Mouse (Mus musculus) bone marrow, adult 2 months (tissue): Measurements from ENCODE around the gene Tnfrsf14. TPM values are rescaled to one million over a fixed set of nuclear protein-coding genes. Genes with fewer than 3 reads are reported as not detected.

Experiments
- H3K27ac ChIP-seq: fragments of 200-500 bp; 2 replicates; pipeline ENCODE4 v1.5.1; 2012; ENCODE audit warnings: low read depth, mild to moderate bottlenecking, control low read depth, inconsistent platforms, low read length; ENCODE audit not compliant: control insufficient read depth, poor library complexity, insufficient read depth
- H3K4me1 ChIP-seq: fragments of 200-500 bp; 2 replicates; pipeline ENCODE4 v1.6.1; 2011; ENCODE audit warnings: low read length; ENCODE audit not compliant: control insufficient read depth, insufficient read depth
- H3K4me3 ChIP-seq: fragments of 200-500 bp; replicated peaks from 2 replicates; pipeline ENCODE3; 2011; ENCODE audit warnings: mild to moderate bottlenecking, low read depth, low read length, control low read depth; ENCODE audit not compliant: control insufficient read depth
- CTCF ChIP-seq: fragments of 200-500 bp; IDR thresholded peaks from 2 replicates; pipeline ENCODE4 v1.5.1; 2011; ENCODE audit warnings: low read length, control low read depth; ENCODE audit not compliant: control insufficient read depth, insufficient read depth
- POLR2A ChIP-seq: fragments of 200-500 bp; IDR thresholded peaks from 2 replicates; pipeline ENCODE4 v1.6.1; 2011; ENCODE audit warnings: low read depth, mild to moderate bottlenecking, control low read depth, low read length, borderline replicate concordance; ENCODE audit not compliant: control insufficient read depth
- WGBS: fragments of 180-500 bp; shearing (Covaris S2); methylation state at CpG from one replicate; pipeline ENCODE4 v1.1.7; 2018; 5-methylcytosine and 5-hydroxymethylcytosine counted together
- polyA plus RNA-seq: library from polyadenylated mRNA; stranded (reverse); fragments of >200 nt; gene quantifications from 2 replicates; pipeline ENCODE4 v1.2.4, GENCODE M21; 2011; ENCODE audit warnings: low replicate concordance; ENCODE audit not compliant: missing spikeins, insufficient read depth, insufficient read length

Gene Tnfrsf14
- polyA plus RNA-seq, 1 experiment, result 183 TPM

- TF ChIP-seq CTCF, result no peak
- Histone ChIP-seq H3K27ac (no peak overlapping the region), H3K4me3 (no peak overlapping the region), H3K4me1 (no peaks in the 10 kb centered on the region; the same call in 1 of the 2 replicates)
- 73% methylated on average over 13 of the region's 13 CpGs for WGBS
Measured at GRCm38 (mm10) chr4:154957289-154957993, 29.1 kb upstream of the Tnfrsf14 start.

GRCm38 (mm10) chr4:154956604-154957003 lies 28.2 kb upstream of the Tnfrsf14 start:
- 62% methylated on average over 9 of the region's 9 CpGs for WGBS
- TF ChIP-seq POLR2A, result no peak
- TF ChIP-seq CTCF, result no peak
- H3K27ac ChIP-seq, result no peak overlapping the region
- no peak overlapping the region for H3K4me3 ChIP-seq
- no peaks in the 10 kb centered on the region for H3K4me1 ChIP-seq

GRCm38 (mm10) chr4:154952461-154953241 lies 24.3 kb upstream of the Tnfrsf14 start:
- WGBS, result 12% methylated on average over 26 of the region's 26 CpGs
- Histone ChIP-seq H3K4me3 (no peak overlapping the region), H3K4me1 (no peaks in the 10 kb centered on the region), H3K27ac (no peak overlapping the region)
- TF ChIP-seq POLR2A, result no peak
- no peak for TF ChIP-seq CTCF

GRCm38 (mm10) chr4:154949589-154949982 lies 21.2 kb upstream of the Tnfrsf14 start:
- no peak overlapping the region for H3K4me3 ChIP-seq
- no peak overlapping the region for H3K27ac ChIP-seq
- no peak for TF ChIP-seq POLR2A
- TF ChIP-seq CTCF, result no peak
- WGBS, result 18% methylated on average over 16 of the region's 16 CpGs
- H3K4me1 ChIP-seq, result no peaks in the 10 kb centered on the region

GRCm38 (mm10) chr4:154948940-154949588 lies 20.7 kb upstream of the Tnfrsf14 start:
- H3K4me1 ChIP-seq, result no peaks in the 10 kb centered on the region; the same call in 1 of the 2 replicates
- 79% methylated on average over 6 of the region's 6 CpGs for WGBS
- TF ChIP-seq CTCF, result no peak

GRCm38 (mm10) chr4:154948066-154948939 lies 19.9 kb upstream of the Tnfrsf14 start:
- H3K4me1 ChIP-seq, result peaks cover 4% of the 10 kb centered on the region
- H3K27ac ChIP-seq, result no peak overlapping the region
- 40% methylated on average over 14 of the region's 14 CpGs for WGBS
- H3K4me3 ChIP-seq, result no peak overlapping the region
- TF ChIP-seq CTCF (no peak), POLR2A (no peak)

More at GRCm38 (mm10) chr4:154948940-154949588, 20.7 kb upstream of the Tnfrsf14 start:
- no peak overlapping the region for H3K27ac ChIP-seq
- H3K4me3 ChIP-seq, result no peak overlapping the region

- Histone ChIP-seq H3K4me1 (peaks cover 4% of the 10 kb centered on the region), H3K4me3 (no peak overlapping the region), H3K27ac (no peak overlapping the region)
- no peak for TF ChIP-seq POLR2A
- WGBS, result 29% methylated on average over 8 of the region's 8 CpGs
Measured at GRCm38 (mm10) chr4:154946319-154946718, 18.0 kb upstream of the Tnfrsf14 start.
